Mouse (Mus musculus): Measurements from ENCODE around the gene Med16. TPM values are rescaled to one million over a fixed set of nuclear protein-coding genes. Genes with fewer than 3 reads are reported as not detected.
A peak's percentile ranks its signal among the peaks of the same experiment; 100 is the strongest.

The Med16 gene
- polyA plus RNA-seq, 1 experiment from 2014 or later = 48.4 TPM

DNA sequence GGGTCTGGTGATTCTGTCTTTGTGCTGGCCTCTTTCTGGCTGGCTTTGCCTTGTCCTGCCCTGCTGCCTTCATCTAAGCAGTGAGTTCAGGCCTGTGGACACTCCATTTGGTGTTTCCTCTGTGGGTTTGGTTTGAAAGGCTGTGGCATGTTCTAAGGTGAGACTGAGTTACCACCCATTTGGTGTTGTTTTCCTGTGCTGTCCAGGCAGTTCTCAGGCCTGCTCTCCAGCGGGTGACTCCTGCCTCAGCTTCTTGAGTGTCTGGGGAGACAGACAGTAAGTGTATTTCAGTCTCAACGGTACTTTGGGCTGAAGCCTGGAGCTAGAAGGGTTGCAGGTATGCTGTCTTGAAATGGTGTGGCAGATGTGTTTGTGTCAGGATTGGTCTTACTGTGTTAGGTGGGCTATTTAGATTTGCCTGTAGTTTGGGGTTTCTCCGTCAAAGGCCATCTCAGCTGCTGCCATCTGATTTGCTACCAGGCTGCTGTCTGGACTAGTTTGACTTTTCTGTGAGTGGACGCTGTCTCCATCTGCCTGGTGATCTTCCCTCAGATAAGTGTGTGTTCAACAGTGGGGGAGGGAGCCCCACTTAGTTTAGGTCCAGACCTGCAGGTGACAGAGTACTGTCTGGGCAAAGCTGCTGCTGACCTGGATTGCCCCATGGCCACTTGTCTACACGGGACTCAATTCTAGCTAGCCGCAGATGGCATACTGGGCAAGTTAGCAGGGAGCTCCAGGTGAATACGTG is 51.8 kb downstream of the Med16 start:
- Histone ChIP-seq H3K27me3 (no peaks in the 10 kb centered on the region), H3K4me1 (peaks cover 74% of the 10 kb centered on the region), H3K4me2 (replicated peaks) (peak overlapping the region; percentile 91), H3K9me3 (replicated peaks) (no peaks in the 10 kb centered on the region), H3K27ac (replicated peaks) (peak overlapping the region; percentile 100), H3K9ac (peak overlapping the region; percentile 100), H3K4me3 (replicated peaks) (peak overlapping the region; percentile 97), H3K36me3 (peaks cover 47% of the 10 kb centered on the region)
- no peak for ATAC-seq (ENCODE audit: insufficient number of reproducible peaks, low FRiP score, low TSS enrichment, low read depth)
- 37% methylated on average over 7 of the region's 7 CpGs for WGBS

DNA sequence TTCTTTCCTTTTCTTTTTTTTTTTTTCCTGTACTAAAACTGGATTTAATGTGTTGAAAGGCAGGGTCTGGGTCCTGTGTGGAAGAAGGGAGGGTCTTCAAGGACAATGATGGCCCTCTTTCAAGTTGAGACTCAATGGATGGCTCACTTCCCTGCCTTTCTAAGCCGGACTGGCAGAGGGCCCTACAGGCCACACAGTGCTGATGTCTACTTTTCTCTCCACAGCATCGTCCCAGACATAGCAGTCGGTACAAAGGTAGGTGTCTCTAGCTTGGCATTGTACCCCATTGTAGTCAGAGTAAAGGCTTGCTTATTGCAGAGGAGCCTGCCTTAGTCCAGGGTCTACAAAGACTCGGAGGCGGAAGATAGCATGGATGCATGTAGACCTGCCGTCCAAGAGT is 52.4 kb downstream of the Med16 start:
- H3K9ac ChIP-seq = peak overlapping the region; percentile 100
- peaks cover 41% of the 10 kb centered on the region for H3K36me3 ChIP-seq
- no peak for ATAC-seq (ENCODE audit: insufficient number of reproducible peaks, low FRiP score, low TSS enrichment, low read depth)
- no peaks in the 10 kb centered on the region for H3K9me3 ChIP-seq (replicated peaks)
- peak overlapping the region; percentile 91 for H3K4me2 ChIP-seq (replicated peaks)
- H3K27me3 ChIP-seq = no peaks in the 10 kb centered on the region
- H3K27ac ChIP-seq (replicated peaks) = peak overlapping the region; percentile 100
- 28% methylated on average over 6 of the region's 6 CpGs for WGBS
- H3K4me1 ChIP-seq = peaks cover 75% of the 10 kb centered on the region
- H3K4me3 ChIP-seq (replicated peaks) = peak overlapping the region; percentile 97

DNA sequence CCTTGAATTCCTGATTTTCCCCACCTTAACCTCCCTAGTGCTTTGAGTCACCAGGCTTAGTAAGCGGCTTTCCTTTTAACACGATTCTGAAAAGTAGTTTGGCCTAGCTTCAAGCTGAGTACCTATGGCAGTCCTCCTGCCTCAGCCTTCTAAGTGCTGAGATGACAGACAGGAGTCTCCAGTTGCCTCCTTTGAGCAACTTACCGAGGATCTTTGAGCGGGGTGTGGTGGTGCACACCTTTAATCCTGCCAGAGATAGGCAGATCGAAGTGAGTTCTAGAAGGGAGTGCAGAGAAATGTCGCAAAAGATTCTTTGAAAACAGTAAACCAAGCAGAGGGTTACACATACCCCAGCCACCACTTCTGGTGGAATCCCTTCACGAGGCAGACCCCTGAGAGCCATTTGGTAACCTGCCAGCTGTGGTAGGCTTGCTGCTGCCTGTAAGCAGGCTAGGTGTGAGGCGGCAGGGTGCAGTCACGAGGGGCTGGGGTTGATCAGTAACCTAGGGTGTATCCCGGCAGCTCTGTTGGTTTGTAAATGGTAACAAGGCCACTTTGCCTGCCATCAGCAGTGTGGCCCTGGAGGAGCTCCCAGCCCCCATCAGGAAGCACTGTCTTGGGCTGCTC is 53.1 kb downstream of the Med16 start:
- peak overlapping the region; percentile 91 for H3K4me2 ChIP-seq (replicated peaks)
- H3K9ac ChIP-seq = peak overlapping the region; percentile 100
- under 1% methylated on average over 10 of the region's 10 CpGs for WGBS
- peak overlapping the region; percentile 100 for H3K27ac ChIP-seq (replicated peaks)
- peak overlapping the region; percentile 97 for H3K4me3 ChIP-seq (replicated peaks)
- H3K27me3 ChIP-seq = no peaks in the 10 kb centered on the region
- H3K4me1 ChIP-seq = peaks cover 75% of the 10 kb centered on the region
- ATAC-seq (ENCODE audit: insufficient number of reproducible peaks, low FRiP score, low TSS enrichment, low read depth) = no peak
- no peaks in the 10 kb centered on the region for H3K9me3 ChIP-seq (replicated peaks)
- peaks cover 35% of the 10 kb centered on the region for H3K36me3 ChIP-seq

DNA sequence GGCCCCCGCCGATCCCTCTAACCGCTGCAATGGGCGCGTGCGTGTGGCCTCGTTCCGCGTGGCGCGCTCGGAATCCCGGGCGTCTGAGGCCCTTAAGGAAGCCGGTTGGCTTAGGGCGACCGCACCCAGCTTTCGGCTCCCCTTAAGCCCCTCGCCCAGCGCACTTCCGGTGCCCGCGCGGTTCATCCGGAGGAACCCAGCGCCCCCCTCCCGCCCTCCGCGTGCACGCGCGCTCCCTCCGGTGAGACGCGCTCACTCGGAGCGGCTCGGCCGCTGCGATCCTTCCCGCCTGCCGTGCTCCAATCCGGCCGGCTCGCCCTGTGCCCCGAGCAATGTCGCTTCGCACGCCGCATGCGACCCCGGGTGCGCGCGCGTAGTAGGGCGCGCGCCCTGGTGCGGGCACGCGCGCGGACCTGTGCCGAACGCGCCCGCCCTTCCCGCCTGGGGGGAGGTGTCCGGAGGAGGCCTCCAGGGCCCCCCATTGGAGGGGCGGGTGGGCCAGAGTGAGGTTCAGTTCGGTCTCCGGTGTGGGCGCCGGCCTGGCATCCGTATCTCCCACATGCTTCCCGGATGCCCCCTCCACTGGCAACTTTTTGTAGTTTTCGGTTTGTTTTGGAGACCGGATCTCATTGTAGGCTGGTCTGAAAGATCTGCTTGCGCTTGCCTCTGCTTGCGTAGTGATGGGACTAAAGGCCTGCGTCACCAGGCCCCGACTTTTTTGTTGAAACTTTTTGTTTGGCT is 53.8 kb downstream of the Med16 start:
- Histone ChIP-seq H3K27ac (replicated peaks) (peak overlapping the region; percentile 100), H3K27me3 (no peaks in the 10 kb centered on the region), H3K4me1 (peaks cover 71% of the 10 kb centered on the region), H3K4me3 (replicated peaks) (peak overlapping the region; percentile 97), H3K9ac (peak overlapping the region; percentile 100), H3K36me3 (peaks cover 28% of the 10 kb centered on the region), H3K9me3 (replicated peaks) (no peaks in the 10 kb centered on the region), H3K4me2 (replicated peaks) (peak overlapping the region; percentile 91)
- peak; percentile 6; the same call in 1 of the 2 replicates for ATAC-seq (ENCODE audit: insufficient number of reproducible peaks, low FRiP score, low TSS enrichment, low read depth)
- under 1% methylated on average over 83 of the region's 83 CpGs for WGBS

DNA sequence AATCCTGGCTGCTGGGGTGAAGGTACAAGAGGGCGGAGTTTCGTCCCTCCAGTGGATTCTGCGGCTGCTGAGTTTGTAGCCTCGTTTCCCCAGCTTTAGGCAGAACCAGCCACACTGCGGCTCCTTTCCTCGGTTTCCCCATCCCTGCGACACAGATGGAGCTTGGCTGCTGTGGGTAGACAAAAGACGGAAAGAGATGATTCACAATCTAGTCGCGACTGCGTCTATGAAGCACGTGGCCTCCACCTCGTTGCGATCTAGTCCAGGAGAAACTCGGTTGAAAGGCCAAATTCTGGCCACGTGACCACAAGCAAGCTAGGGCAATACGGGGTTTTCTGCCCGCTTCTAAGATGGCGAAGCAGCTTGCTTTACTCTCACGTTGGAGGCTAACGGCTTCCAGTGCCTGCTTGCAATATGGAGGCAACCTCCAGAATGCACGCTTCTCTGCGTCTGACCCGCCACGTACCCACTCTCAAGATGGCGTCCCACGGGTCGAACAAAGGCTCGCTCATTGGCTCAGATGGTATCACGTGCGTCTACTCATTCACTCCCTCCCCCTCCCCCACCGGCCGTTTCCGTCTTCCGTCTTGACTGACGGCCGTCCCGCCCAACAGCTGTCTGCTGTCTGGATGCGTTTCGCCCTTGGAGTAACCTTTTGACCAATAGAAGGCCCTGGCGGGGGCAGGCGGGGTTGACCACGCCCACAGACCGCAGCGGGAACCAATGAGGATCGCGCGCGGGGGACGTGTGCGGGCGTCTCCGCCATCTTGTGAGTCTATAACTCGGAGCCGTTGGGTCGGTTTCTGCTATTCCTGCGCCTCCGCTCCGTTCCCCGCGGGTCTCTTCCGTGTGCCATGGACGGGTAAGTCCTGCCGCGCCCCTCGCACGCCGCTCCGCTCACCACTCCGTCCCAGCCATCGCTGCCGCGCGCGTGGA is 54.6 kb downstream of the Med16 start, which contains the start of gene Ptbp1:
Gene Ptbp1, plus strand, starts transcription at position 568 of the 936 bp plus-strand sequence.
- Histone ChIP-seq H3K9me3 (replicated peaks) (no peaks in the 10 kb centered on the region), H3K27me3 (no peaks in the 10 kb centered on the region), H3K4me1 (peaks cover 62% of the 10 kb centered on the region), H3K4me2 (replicated peaks) (peak within 1 kb of the TSS; percentile 91), H3K27ac (replicated peaks) (peak within 1 kb of the TSS; percentile 100), H3K4me3 (replicated peaks) (peak within 1 kb of the TSS; percentile 97), H3K36me3 (peaks cover 20% of the 10 kb centered on the region), H3K9ac (peak within 1 kb of the TSS; percentile 100)
- peak; percentile 92 for ATAC-seq (ENCODE audit: insufficient number of reproducible peaks, low FRiP score, low TSS enrichment, low read depth)
- under 1% methylated on average over 75 of the region's 75 CpGs for WGBS

DNA sequence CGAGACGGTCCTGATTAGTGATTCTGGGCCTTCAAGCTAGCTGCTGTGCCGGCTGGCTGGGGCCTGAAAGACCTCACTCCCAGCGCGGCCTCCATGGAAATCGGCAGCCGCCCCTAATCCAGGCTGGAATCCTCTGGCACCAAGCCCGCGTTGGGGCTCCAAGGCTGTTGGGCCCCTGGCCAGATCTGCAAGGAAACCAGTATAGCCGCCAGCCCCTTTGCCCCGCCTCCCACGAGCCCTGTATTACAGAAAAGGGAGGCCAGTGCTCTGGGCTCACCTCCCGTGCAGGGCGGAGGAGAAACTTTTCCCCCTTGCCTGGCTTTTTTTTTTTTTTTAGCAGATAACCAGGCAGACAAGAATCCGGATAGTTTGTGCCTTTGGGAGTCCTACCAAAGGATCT is 55.3 kb downstream of the Med16 start:
- Histone ChIP-seq H3K4me2 (replicated peaks) (peak overlapping the region; percentile 71), H3K27me3 (no peaks in the 10 kb centered on the region), H3K27ac (replicated peaks) (peak overlapping the region; percentile 100), H3K9me3 (replicated peaks) (no peaks in the 10 kb centered on the region), H3K9ac (peak overlapping the region; percentile 39), H3K4me3 (replicated peaks) (peak overlapping the region; percentile 97), H3K4me1 (peaks cover 55% of the 10 kb centered on the region), H3K36me3 (peaks cover 13% of the 10 kb centered on the region; the same call in 1 of the 2 replicates)
- WGBS = 0% methylated on average over 15 of the region's 15 CpGs
- peak; percentile 75 for ATAC-seq (ENCODE audit: insufficient number of reproducible peaks, low FRiP score, low TSS enrichment, low read depth)

DNA sequence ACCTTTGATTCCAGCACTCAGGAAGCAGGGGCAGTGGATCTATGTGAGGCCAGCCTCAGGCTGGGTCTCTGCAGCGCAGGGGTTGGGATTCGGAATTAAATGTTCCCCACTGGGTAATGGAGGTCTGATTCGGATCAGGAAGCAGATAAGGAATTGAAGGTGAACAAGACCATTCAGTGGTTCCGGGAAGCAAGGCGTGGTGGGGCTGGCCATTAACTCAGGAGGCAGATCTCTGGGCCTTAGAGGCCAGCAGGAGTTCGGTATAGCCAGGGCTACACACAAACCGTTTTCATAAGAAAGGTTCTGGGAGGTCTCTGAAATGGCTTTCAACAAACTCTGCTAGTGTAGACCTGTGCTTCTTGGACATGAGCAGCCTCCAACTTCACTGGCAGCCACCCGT is 55.9 kb downstream of the Med16 start:
- Histone ChIP-seq H3K9me3 (replicated peaks) (no peaks in the 10 kb centered on the region), H3K36me3 (peaks cover 13% of the 10 kb centered on the region; the same call in 1 of the 2 replicates), H3K9ac (no peak overlapping the region), H3K27ac (replicated peaks) (peak overlapping the region; percentile 100), H3K4me3 (replicated peaks) (peak overlapping the region; percentile 97), H3K4me2 (replicated peaks) (peak overlapping the region; percentile 71), H3K4me1 (peaks cover 49% of the 10 kb centered on the region), H3K27me3 (no peaks in the 10 kb centered on the region)
- 17% methylated on average over 8 of the region's 8 CpGs for WGBS
- ATAC-seq (ENCODE audit: insufficient number of reproducible peaks, low FRiP score, low TSS enrichment, low read depth) = no peak

DNA sequence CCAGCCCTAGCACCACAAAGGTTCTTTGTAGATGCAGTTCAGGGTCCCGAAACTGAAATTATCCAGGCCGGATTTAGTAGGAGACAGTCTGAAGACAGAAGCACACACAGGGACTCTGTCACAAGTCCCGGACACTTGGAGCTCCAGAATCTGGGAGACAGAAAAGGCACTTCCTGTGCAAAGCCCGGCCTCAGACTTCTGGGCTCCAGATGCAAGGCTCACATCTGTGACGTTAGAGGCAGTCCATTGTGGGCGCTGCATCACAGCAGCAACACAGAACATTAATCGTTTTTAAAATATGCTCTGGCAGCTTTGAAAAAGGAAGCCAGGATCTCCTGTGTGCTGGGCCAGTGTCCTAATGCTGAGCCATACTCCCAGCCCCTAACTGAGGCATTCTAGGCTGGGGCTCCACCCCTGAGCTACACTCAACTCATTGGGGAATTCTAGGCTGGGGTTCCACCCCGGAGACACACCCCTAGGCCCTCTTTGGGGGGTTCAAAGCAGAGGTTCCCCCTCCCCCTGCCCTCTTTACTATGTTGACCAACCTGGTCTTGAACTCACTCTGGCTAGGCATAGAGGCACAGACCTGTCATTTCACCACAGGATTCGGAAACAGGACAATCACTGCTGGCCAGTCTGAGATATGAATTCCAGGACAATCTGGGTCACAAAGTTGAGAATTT is 56.5 kb downstream of the Med16 start:
- Histone ChIP-seq H3K4me3 (replicated peaks) (peak overlapping the region; percentile 97), H3K36me3 (peaks cover 10% of the 10 kb centered on the region; the same call in 1 of the 2 replicates), H3K27ac (replicated peaks) (peak overlapping the region; percentile 100), H3K27me3 (no peaks in the 10 kb centered on the region), H3K4me1 (peaks cover 44% of the 10 kb centered on the region), H3K9me3 (replicated peaks) (no peaks in the 10 kb centered on the region), H3K4me2 (replicated peaks) (peak overlapping the region; percentile 71), H3K9ac (no peak overlapping the region)
- 29% methylated on average over 9 of the region's 9 CpGs for WGBS
- no peak for ATAC-seq (ENCODE audit: insufficient number of reproducible peaks, low FRiP score, low TSS enrichment, low read depth)

DNA sequence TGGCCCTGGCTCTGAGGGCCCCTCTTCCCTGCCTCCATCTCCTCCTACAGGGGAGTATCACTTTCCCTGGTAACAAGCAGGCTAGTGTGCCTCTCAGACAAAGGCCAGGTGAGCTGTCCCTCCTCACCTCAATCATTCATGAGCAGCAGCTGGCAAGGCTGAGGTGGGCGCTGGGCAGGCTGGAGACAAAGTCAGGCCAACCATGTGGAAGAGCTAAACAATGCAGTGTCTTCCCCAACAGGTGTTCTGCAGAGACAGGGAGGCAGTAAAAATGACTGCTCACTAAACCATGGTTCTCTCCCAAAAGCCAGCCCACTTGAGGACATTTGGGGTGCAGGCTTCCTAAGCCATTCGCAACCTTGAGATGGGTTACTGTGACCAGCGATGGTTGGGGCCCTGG is 57.1 kb downstream of the Med16 start:
- Histone ChIP-seq H3K9ac (no peak overlapping the region), H3K9me3 (replicated peaks) (no peaks in the 10 kb centered on the region), H3K4me1 (peaks cover 38% of the 10 kb centered on the region), H3K36me3 (peaks cover 4% of the 10 kb centered on the region; the same call in 1 of the 2 replicates), H3K27ac (replicated peaks) (peak overlapping the region; percentile 100), H3K4me3 (replicated peaks) (0 out of 2 replicates have a peak overlapping the region, but pooled peaks have one; percentile 97), H3K27me3 (no peaks in the 10 kb centered on the region), H3K4me2 (replicated peaks) (peak overlapping the region; percentile 71)
- no peak for ATAC-seq (ENCODE audit: insufficient number of reproducible peaks, low FRiP score, low TSS enrichment, low read depth)
- WGBS = 53% methylated on average over 3 of the region's 3 CpGs

Measured in embryonic facial prominence, embryonic 15.5 days (tissue).